Mouse (Mus musculus): ENCODE measurements at regions not wholly inside any gene's neighbourhood (a gene's known extent, or its start where the extent isn't known, plus 50 kb on each side); places are given as distances from the start of the nearest gene placed in this dataset.

GRCm38 (mm10) chr12:112437046-112437445 is 52.2 kb upstream of the A530016L24Rik start:
- TF ChIP-seq CTCF (IDR thresholded peaks at IDR 0.05; ENCODE audit: low read depth): no peak
- no peak for TF ChIP-seq EP300 (IDR thresholded peaks at IDR 0.05; ENCODE audit: low read depth)

All from heart, postnatal 0 days (tissue).